Mouse (Mus musculus) heart, embryonic 10.5 days (tissue): Measurements from ENCODE around the gene Plekhj1. TPM values are rescaled to one million over a fixed set of nuclear protein-coding genes. Genes with fewer than 3 reads are reported as not detected.
A peak's percentile ranks its signal among the peaks of the same experiment; 100 is the strongest.
"Not testable (repeated sequence)": the region's sequence is repeated elsewhere in the genome, so short reads cannot be mapped to it uniquely, and the experiment has no call there.

Source experiments
- DNase-seq: peaks from one replicate; pipeline ENCODE4 v3.0.0-alpha.2; 2017; ENCODE audit warnings: low spot score
- H3K27ac ChIP-seq: fragments of 300-500 bp; sonication (generic); 2 replicates; pipeline ENCODE4 v1.5.1; 2016; ENCODE audit warnings: mild to moderate bottlenecking
- H3K27me3 ChIP-seq: fragments of 300-500 bp; sonication (generic); 2 replicates; pipeline ENCODE4 v1.6.1; 2016; ENCODE audit warnings: mild to moderate bottlenecking; ENCODE audit not compliant: poor library complexity, insufficient read depth, severe bottlenecking
- H3K36me3 ChIP-seq: fragments of 300-500 bp; sonication (generic); 2 replicates; pipeline ENCODE4 v1.6.1; 2016; ENCODE audit warnings: mild to moderate bottlenecking, moderate library complexity
- H3K4me1 ChIP-seq: fragments of 300-500 bp; sonication (generic); 2 replicates; pipeline ENCODE4 v1.6.1; 2016; ENCODE audit warnings: mild to moderate bottlenecking
- H3K4me3 ChIP-seq: fragments of 300-500 bp; sonication (generic); 2 replicates; pipeline ENCODE4 v1.5.1; 2016; ENCODE audit warnings: mild to moderate bottlenecking, moderate library complexity
- H3K9me3 ChIP-seq: fragments of 300-500 bp; sonication (generic); 2 replicates; pipeline ENCODE4 v1.6.1; 2016; ENCODE audit warnings: mild to moderate bottlenecking, moderate library complexity
- WGBS: fragments of 180-500 bp; shearing (Covaris S2); methylation state at CpG from one replicate; pipeline ENCODE4 v1.1.7; 2016; 5-methylcytosine and 5-hydroxymethylcytosine counted together
- polyA plus RNA-seq: library from polyadenylated mRNA; unstranded; fragments of >200 nt; fragmentation: Nextera tagmentation; extraction: Ambion mirVana; gene quantifications from 2 replicates; pipeline ENCODE4 v1.2.1, GENCODE M21; 2016

The Plekhj1 gene
- polyA plus RNA-seq, 1 experiment from 2014 or later, result 151 TPM

GRCm38 (mm10) chr10:80835617-80836016 lies 37.2 kb upstream of the Plekhj1 start:
- Histone ChIP-seq H3K4me1 (peaks cover 70% of the 10 kb centered on the region), H3K27ac (peak overlapping the region; percentile 52; the same call in 1 of the 2 replicates), H3K27me3 (peaks cover 57% of the 10 kb centered on the region), H3K4me3 (peak overlapping the region; percentile 38), H3K36me3 (0 out of 2 replicates have a peak, but pooled peaks cover 2% of the 10 kb centered on the region), H3K9me3 (no peaks in the 10 kb centered on the region)
- WGBS, result 47% methylated on average over 30 of the region's 30 CpGs
- no peak for DNase-seq

- DNase-seq, result no peak
- peaks cover 54% of the 10 kb centered on the region for H3K27me3 ChIP-seq
- WGBS, result 65% methylated on average over 7 of the region's 7 CpGs
Measured at GRCm38 (mm10) chr10:80832818-80833217, 34.4 kb upstream of the Plekhj1 start.

GRCm38 (mm10) chr10:80831136-80831535 lies 32.7 kb upstream of the Plekhj1 start:
- H3K9me3 ChIP-seq, result no peaks in the 10 kb centered on the region
- peaks cover 77% of the 10 kb centered on the region for H3K4me1 ChIP-seq
- H3K4me3 ChIP-seq, result peak overlapping the region; percentile 20; the same call in 1 of the 2 replicates
- peaks cover 40% of the 10 kb centered on the region for H3K27me3 ChIP-seq
- WGBS, result 3% methylated on average over 9 of the region's 9 CpGs
- peak; percentile 91 for DNase-seq
- no peak overlapping the region for H3K27ac ChIP-seq
- H3K36me3 ChIP-seq, result peaks cover 29% of the 10 kb centered on the region

More at GRCm38 (mm10) chr10:80832818-80833217, 34.4 kb upstream of the Plekhj1 start:
- Histone ChIP-seq H3K27ac (no peak overlapping the region), H3K36me3 (peaks cover 28% of the 10 kb centered on the region), H3K9me3 (no peaks in the 10 kb centered on the region), H3K4me3 (no peak overlapping the region), H3K4me1 (peaks cover 86% of the 10 kb centered on the region)

- peaks cover 64% of the 10 kb centered on the region for H3K4me1 ChIP-seq
- no peak for DNase-seq
- peaks cover 29% of the 10 kb centered on the region for H3K36me3 ChIP-seq
- 47% methylated on average over 1 of the region's 1 CpGs for WGBS
- H3K4me3 ChIP-seq, result peak overlapping the region; percentile 3; the same call in 1 of the 2 replicates
- H3K9me3 ChIP-seq, result no peaks in the 10 kb centered on the region
- H3K27me3 ChIP-seq, result peaks cover 24% of the 10 kb centered on the region
- no peak overlapping the region for H3K27ac ChIP-seq
Measured at GRCm38 (mm10) chr10:80829359-80830278, 31.2 kb upstream of the Plekhj1 start.

- H3K27ac ChIP-seq, H3K9me3 ChIP-seq, DNase-seq: not testable (repeated sequence)
- Histone ChIP-seq H3K36me3 (peaks cover 29% of the 10 kb centered on the region), H3K27me3 (peaks cover 14% of the 10 kb centered on the region), H3K4me1 (peaks cover 57% of the 10 kb centered on the region), H3K4me3 (peak overlapping the region; percentile 85; the same call in 1 of the 2 replicates)
- 88% methylated on average over 9 of the region's 9 CpGs for WGBS
Measured at GRCm38 (mm10) chr10:80828587-80828986, 30.2 kb upstream of the Plekhj1 start.

- Histone ChIP-seq H3K4me1 (peaks cover 51% of the 10 kb centered on the region), H3K9me3 (no peaks in the 10 kb centered on the region), H3K36me3 (peaks cover 29% of the 10 kb centered on the region), H3K27ac (no peak overlapping the region), H3K4me3 (peak overlapping the region; percentile 85), H3K27me3 (peaks cover 8% of the 10 kb centered on the region)
- WGBS, result 89% methylated on average over 10 of the region's 10 CpGs
- no peak for DNase-seq
Measured at GRCm38 (mm10) chr10:80827870-80828420, 29.5 kb upstream of the Plekhj1 start.

GRCm38 (mm10) chr10:80827063-80827869 lies 28.8 kb upstream of the Plekhj1 start:
- Histone ChIP-seq H3K27me3 (peaks cover 2% of the 10 kb centered on the region; the same call in 1 of the 2 replicates), H3K4me1 (peaks cover 44% of the 10 kb centered on the region), H3K9me3 (no peaks in the 10 kb centered on the region), H3K27ac (peak overlapping the region; percentile 97), H3K36me3 (peaks cover 29% of the 10 kb centered on the region), H3K4me3 (peak overlapping the region; percentile 85)
- 7% methylated on average over 29 of the region's 29 CpGs for WGBS
- no peak for DNase-seq

GRCm38 (mm10) chr10:80826151-80827062 lies 28.0 kb upstream of the Plekhj1 start, which contains the start of gene Oaz1:
TSS of gene Oaz1 (plus strand) at chr10:80826656.
- Histone ChIP-seq H3K36me3 (peaks cover 29% of the 10 kb centered on the region), H3K27ac (peak within 1 kb of the TSS; percentile 97), H3K4me1 (peaks cover 36% of the 10 kb centered on the region), H3K27me3 (no peaks in the 10 kb centered on the region), H3K9me3 (no peaks in the 10 kb centered on the region), H3K4me3 (peak within 1 kb of the TSS; percentile 85)
- peak; percentile 100 for DNase-seq
- under 1% methylated on average over 78 of the region's 82 CpGs for WGBS

GRCm38 (mm10) chr10:80824827-80825226 lies 26.4 kb upstream of the Plekhj1 start:
- H3K4me3 ChIP-seq, result no peak overlapping the region
- peaks cover 18% of the 10 kb centered on the region for H3K36me3 ChIP-seq
- no peak overlapping the region for H3K27ac ChIP-seq
- H3K4me1 ChIP-seq, result peaks cover 20% of the 10 kb centered on the region
- no peaks in the 10 kb centered on the region for H3K27me3 ChIP-seq
- H3K9me3 ChIP-seq, result no peaks in the 10 kb centered on the region
- whole genome bisulfite sequencing, result 83% methylated on average over 2 of the region's 2 CpGs
- no peak for DNase-seq

GRCm38 (mm10) chr10:80823847-80824643 lies 25.6 kb upstream of the Plekhj1 start:
- H3K4me1 ChIP-seq, result peaks cover 18% of the 10 kb centered on the region
- DNase-seq, result no peak
- WGBS, result 57% methylated on average over 8 of the region's 8 CpGs
- H3K9me3 ChIP-seq, result no peaks in the 10 kb centered on the region
- H3K4me3 ChIP-seq, result no peak overlapping the region
- H3K27ac ChIP-seq, result peak overlapping the region; percentile 43; the same call in 1 of the 2 replicates
- no peaks in the 10 kb centered on the region for H3K27me3 ChIP-seq
- peaks cover 11% of the 10 kb centered on the region for H3K36me3 ChIP-seq

- 76% methylated on average over 1 of the region's 1 CpGs for WGBS
- H3K27ac ChIP-seq, result no peak overlapping the region
- no peaks in the 10 kb centered on the region for H3K27me3 ChIP-seq
- H3K9me3 ChIP-seq, result no peaks in the 10 kb centered on the region
- no peak overlapping the region for H3K4me3 ChIP-seq
- peaks cover 5% of the 10 kb centered on the region for H3K36me3 ChIP-seq
- DNase-seq, result no peak
- peaks cover 17% of the 10 kb centered on the region for H3K4me1 ChIP-seq
Measured at GRCm38 (mm10) chr10:80823316-80823715, 24.9 kb upstream of the Plekhj1 start.
